Mouse (Mus musculus) cerebellum, postnatal 14 days (tissue): ENCODE data around the gene Ccdc103.

Source experiments
- DNase-seq, 2 experiments: peaks; one replicate each; pipeline ENCODE4 v3.0.0; 2021; ENCODE audit warnings: mixed read lengths in 2 of 2

Ccdc103 gene

GRCm38 (mm10) chr11:102880585-102881313 is at the start of gene Ccdc103, which contains the start of gene Eftud2:
Ccdc103 (plus strand) TSS chr11:102881204.
Eftud2 (minus strand) TSS chr11:102880985.
- peak; percentile 94 to 96 for DNase-seq

GRCm38 (mm10) chr11:102832700-102833297 is 48.2 kb upstream of the Ccdc103 start:
- DNase-seq: no peak

- DNase-seq: no peak
Observed at GRCm38 (mm10) chr11:102834219-102834618, 46.8 kb upstream of the Ccdc103 start.

GRCm38 (mm10) chr11:102835549-102835948 is 45.5 kb upstream of the Ccdc103 start, which contains the start of gene Higd1b:
Higd1b (plus strand) TSS chr11:102835849.
- no peak for DNase-seq

- DNase-seq: no peak
Observed at GRCm38 (mm10) chr11:102836146-102836545, 44.9 kb upstream of the Ccdc103 start.

- DNase-seq: no peak
Observed at GRCm38 (mm10) chr11:102837385-102837784, 43.6 kb upstream of the Ccdc103 start.

GRCm38 (mm10) chr11:102838126-102838525 is 42.9 kb upstream of the Ccdc103 start:
- no peak for DNase-seq

- DNase-seq: no peak
Observed at GRCm38 (mm10) chr11:102838616-102839150, 42.3 kb upstream of the Ccdc103 start.

GRCm38 (mm10) chr11:102845926-102846325 is 35.1 kb upstream of the Ccdc103 start:
- DNase-seq: no peak

GRCm38 (mm10) chr11:102851883-102852282 is 29.1 kb upstream of the Ccdc103 start:
- DNase-seq: peak; percentile 79 to 88

- DNase-seq: peak; percentile 29 to 32
Observed at GRCm38 (mm10) chr11:102853760-102854159, 27.2 kb upstream of the Ccdc103 start.

GRCm38 (mm10) chr11:102855941-102856340 is 25.1 kb upstream of the Ccdc103 start:
- no peak for DNase-seq

- peak; percentile 57 to 67 for DNase-seq
Observed at GRCm38 (mm10) chr11:102858951-102859350, 22.1 kb upstream of the Ccdc103 start.

- peak; percentile 77 to 85 for DNase-seq
Observed at GRCm38 (mm10) chr11:102859933-102860332, 21.1 kb upstream of the Ccdc103 start.

- peak; percentile 85 to 89 for DNase-seq
Observed at GRCm38 (mm10) chr11:102864272-102864671, 16.7 kb upstream of the Ccdc103 start.

- peak; percentile 54 to 63 for DNase-seq
Observed at GRCm38 (mm10) chr11:102874801-102875334, 6.1 kb upstream of the Ccdc103 start.

GRCm38 (mm10) chr11:102879558-102879957 is 1.4 kb upstream of the Ccdc103 start:
- no peak for DNase-seq

GRCm38 (mm10) chr11:102881314-102882198 is 552 bp downstream of the Ccdc103 start:
- no peak for DNase-seq

- DNase-seq: no peak
Observed at GRCm38 (mm10) chr11:102884616-102885219, 3.7 kb downstream of the Ccdc103 start, which contains the start of gene Fam187a. Fam187a (plus strand) TSS chr11:102885169.

- DNase-seq: no peak
Observed at GRCm38 (mm10) chr11:102887433-102887832, 6.4 kb downstream of the Ccdc103 start.

GRCm38 (mm10) chr11:102888135-102888534 is 7.1 kb downstream of the Ccdc103 start:
- DNase-seq: no peak

GRCm38 (mm10) chr11:102890096-102890495 is 9.1 kb downstream of the Ccdc103 start:
- no peak for DNase-seq
